Mouse (Mus musculus) E14TG2a.4 (cell line): Measurements from ENCODE around the gene Micu2.

Experiments used
- CTCF ChIP-seq: conservative IDR thresholded peaks from 2 replicates; pipeline ENCODE4 v1.5.1; 2014; ENCODE audit warnings: low read length
- NANOG ChIP-seq: IDR thresholded peaks from 2 replicates; pipeline ENCODE4 v1.6.1; 2014; ENCODE audit warnings: borderline replicate concordance, low read length, mixed read lengths
- POU5F1 ChIP-seq: IDR thresholded peaks from 2 replicates; pipeline ENCODE4 v1.6.1; 2014; ENCODE audit warnings: low read length, borderline replicate concordance

- TF ChIP-seq CTCF, result peak; percentile 49
- TF ChIP-seq POU5F1, result no peak
- TF ChIP-seq NANOG, result no peak
These were observed 88.5 kb downstream of the Micu2 start for GRCm38 (mm10) chr14:57910501-57911068.
